Mouse (Mus musculus) regulatory T cell (primary cell): Measurements from ENCODE around the gene Ninj1.

Source experiments
- in situ Hi-C: fragments of 300-600 bp; cut with MboI, MseI; formaldehyde crosslinking; loops from one replicate; pipeline ENCODE4 v1.15.1; 2025; ENCODE audit warnings: high pct_unique_total_duplicates

Ninj1 gene

GRCm38 (mm10) chr13:49195651-49196050, 8.4 kb downstream of the Ninj1 start:
- in situ Hi-C loops: loop anchor here (10.0 kb wide), 1 partner anchor 1989 kb away; no protein-coding TSS in a partner anchor

DNA sequence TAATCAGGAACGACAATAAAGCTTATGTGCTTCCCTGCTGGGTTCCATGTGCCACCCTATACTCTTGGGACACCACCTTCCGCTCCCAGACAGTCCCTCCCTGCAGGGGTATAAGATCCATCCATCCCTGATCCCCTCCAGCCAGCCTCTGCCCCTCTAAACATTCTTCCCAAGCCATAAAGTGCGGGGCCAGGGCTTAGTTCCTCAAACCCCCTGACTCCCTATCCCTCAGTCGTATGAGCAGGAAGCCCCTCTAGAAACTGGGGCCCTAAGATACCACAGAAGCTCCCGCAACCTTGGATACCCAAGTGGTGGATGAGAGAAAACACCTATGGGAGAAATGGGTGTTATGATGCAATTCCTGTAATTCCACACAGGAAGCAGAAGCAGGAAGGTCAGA, 8.9 kb downstream of the Ninj1 start:
- in situ Hi-C loops: loop anchor here (10.0 kb wide), 1 partner anchor 1989 kb away; no protein-coding TSS in a partner anchor

DNA sequence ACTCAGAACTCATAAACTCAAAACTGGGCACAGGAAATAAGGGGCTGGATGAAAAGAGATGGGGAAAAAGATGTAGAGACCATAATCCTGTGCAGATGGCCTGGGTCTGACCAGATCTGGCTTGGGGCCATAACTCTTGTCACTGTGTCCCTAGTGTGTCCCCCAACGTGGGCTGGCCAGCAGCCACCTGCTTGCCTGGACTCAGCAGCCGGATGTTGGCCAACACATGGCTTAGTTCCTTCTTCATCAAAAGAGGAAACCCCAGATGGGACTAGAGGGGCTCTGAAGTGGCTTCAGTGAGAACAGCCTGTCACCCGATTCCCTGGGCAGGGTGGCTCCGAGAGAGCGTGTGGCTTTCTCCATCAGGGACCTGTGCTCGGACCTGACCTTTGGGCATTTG, 9.5 kb downstream of the Ninj1 start:
- in situ Hi-C loops: loop anchor here (10.0 kb wide), 1 partner anchor 1988 kb away; no protein-coding TSS in a partner anchor

DNA sequence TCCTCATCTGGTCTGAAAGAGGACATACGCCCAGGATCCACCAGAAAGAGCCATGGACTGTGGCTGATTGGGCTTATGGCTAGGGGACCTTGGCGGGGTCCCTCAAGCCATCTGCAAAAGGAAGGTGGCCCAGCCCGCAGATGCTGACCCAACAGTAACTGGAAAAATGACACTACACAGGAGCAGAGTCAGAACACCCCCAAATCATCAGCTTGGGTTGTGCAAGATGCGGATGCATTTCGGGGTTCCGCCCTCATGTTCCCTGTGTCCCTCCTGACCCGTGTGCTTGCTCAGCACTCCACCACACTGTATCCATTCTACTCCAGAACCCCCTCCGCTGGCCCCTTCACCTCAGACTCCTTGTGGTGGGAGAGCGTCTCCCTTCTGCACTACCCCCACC, 11.4 kb downstream of the Ninj1 start:
- in situ Hi-C loops: loop anchor here (10.0 kb wide), 1 partner anchor 1986 kb away; no protein-coding TSS in a partner anchor

DNA sequence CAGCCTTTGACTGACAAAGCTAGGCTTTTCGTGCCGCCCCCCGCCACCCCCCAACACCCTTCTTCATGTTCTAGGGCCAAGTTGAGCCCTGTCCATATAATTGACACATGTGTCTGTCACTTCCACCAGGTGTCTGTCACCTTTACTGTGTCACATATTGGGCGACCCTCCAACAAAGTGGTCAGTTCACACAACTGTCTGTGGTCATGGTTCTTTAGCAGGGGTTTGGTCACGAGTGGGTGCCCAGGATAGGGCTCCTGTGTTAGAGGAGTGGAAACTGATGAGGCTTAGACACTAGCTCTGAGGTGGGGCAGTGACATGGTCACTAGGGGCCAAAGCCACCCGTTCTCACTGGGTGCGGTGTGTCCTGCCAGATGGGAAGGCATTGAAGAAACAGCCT, 12.6 kb downstream of the Ninj1 start:
- in situ Hi-C loops: loop anchor here (10.0 kb wide), 1 partner anchor 1985 kb away; no protein-coding TSS in a partner anchor

- in situ Hi-C loops: no loop called here
Observed at GRCm38 (mm10) chr13:49200688-49201087, 13.4 kb downstream of the Ninj1 start.

GRCm38 (mm10) chr13:49202556-49202955, 15.3 kb downstream of the Ninj1 start:
- in situ Hi-C loops: no loop called here

DNA sequence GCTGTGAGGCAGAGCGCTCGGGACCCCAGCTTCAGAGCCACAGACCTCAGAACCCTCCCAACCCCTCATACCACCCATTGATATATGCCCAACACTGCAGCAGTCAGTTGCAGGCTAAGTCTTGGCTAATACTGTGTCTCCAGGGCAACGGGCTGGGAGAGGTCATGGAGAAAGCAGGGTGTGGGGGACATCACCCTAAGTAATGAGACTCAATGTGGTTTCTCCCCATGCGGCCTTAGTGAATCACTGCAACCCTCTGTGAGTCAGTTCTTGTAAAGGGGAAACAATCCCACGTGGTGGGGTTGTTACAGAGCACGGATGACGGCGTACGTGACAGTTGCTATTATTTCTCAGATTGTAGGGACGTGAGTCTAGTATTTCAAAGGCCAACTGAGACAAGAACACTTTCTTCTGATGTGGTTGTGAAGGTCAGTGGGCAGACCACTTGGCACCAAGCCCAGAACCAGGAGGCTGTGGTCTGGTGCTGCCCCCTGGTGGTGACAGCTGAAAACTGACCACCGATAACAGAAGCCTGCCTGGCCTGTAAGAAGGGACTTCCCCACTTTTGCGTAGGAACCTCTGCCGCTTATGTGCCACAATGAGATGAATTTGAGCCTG, 18.2 kb downstream of the Ninj1 start:
- in situ Hi-C loops: no loop called here

GRCm38 (mm10) chr13:49206341-49206740, 19.1 kb downstream of the Ninj1 start:
- in situ Hi-C loops: no loop called here

DNA sequence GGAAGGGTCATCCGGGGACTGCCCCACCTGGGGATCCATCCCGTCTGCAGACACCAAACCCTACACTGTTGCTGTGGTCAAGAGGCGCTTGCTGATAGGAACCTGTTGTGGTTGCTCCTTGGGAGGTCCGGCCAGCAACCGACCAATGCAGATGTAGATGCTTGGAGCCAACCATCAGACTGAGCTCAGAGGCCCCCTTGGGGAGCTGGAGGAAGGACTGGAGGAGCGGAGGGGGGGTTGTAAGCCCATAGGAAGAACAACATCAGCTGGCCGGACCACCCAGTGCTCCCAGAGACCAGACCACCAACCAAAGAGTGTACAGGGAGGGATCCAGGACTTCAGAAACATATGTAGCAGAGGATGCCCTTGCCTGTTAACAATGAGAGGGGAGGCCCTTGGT, 22.0 kb downstream of the Ninj1 start:
- in situ Hi-C loops: no loop called here

DNA sequence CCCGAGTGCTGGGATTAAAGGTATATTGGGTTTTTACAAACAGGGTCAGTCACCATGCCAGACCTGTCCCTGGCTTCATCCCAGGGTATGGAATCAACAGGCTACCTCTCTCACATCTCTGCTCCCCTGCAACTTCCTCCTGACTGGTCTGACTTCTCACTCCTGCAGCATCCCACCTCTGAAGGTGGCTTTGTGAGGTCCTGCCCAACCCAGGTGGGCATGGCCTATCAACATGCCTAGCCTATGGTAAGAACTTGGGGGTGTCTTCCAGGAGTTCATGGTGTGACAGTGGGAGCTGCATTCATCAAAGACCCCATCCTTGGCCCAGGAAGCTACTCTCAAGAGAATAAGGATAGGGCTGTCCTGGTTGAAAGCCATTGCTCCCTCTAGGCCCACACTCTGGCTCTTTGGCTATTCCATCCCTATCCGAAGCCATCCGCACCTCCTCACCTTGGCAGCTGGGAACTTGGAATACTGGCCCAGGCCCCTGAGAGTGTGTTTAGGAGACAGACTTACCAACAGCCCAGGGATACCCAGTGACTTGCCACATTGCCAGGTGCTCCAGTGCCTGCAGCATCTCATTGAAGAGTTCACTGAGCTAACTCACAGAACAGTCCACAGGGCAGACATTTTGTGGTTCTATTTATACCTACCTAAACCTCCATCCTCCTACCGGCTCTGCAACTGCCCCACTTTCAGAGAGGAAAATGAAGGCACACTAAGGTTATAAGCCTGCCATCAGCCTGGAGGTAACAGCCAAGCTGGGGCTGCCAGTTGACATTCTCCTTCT, 25.6 kb downstream of the Ninj1 start:
- in situ Hi-C loops: loop anchor here (5.0 kb wide), 1 partner anchor 251 kb away; no protein-coding TSS in a partner anchor

GRCm38 (mm10) chr13:49213531-49213932, 26.2 kb downstream of the Ninj1 start:
- in situ Hi-C loops: loop anchor here (5.0 kb wide), 1 partner anchor 251 kb away; no protein-coding TSS in a partner anchor

GRCm38 (mm10) chr13:49214454-49214853, 27.2 kb downstream of the Ninj1 start:
- in situ Hi-C loops: loop anchor here (5.0 kb wide), 1 partner anchor 252 kb away; no protein-coding TSS in a partner anchor

DNA sequence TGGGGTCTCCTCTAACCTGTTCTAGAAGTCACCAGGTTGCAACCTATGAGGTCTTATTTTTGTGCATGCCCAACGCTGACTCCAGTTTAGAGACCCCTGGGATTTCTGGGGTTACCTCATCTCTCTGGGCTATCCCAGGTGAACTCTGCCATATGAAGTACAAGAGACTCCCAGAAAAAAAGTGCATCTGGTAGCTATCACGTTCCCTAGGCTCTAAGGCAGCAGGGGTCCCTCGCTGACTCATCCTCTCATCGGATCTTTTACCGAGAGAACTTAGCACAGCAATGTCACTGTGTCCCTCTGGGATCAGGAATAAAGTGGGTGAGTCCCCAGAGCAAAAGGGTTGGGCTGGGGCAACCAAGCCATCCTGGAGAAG, 27.8 kb downstream of the Ninj1 start:
- in situ Hi-C loops: no loop called here

GRCm38 (mm10) chr13:49215504-49216219, 28.4 kb downstream of the Ninj1 start, which contains the start of gene Card19:
TSS of gene Card19 (minus strand) at chr13:49216037.
- in situ Hi-C loops: no loop called here

DNA sequence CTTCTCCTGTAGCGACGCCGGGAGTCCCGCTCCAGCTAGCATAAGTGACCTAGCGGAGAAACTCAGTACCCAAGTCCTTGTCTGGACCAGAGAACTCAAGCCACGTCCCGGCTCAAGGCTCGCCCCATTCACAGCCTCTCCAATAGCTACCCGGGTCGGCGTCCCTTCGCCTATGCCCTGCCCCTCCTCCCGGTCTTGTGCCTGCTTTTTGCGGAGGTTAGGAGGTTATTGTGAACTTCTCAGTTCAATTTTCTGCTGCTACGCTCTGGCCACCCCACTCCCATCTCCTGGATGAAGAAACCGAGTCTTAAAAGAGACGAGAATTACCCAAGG, 28.9 kb downstream of the Ninj1 start:
- in situ Hi-C loops: no loop called here

GRCm38 (mm10) chr13:49216808-49217561, 29.7 kb downstream of the Ninj1 start:
- in situ Hi-C loops: no loop called here

DNA sequence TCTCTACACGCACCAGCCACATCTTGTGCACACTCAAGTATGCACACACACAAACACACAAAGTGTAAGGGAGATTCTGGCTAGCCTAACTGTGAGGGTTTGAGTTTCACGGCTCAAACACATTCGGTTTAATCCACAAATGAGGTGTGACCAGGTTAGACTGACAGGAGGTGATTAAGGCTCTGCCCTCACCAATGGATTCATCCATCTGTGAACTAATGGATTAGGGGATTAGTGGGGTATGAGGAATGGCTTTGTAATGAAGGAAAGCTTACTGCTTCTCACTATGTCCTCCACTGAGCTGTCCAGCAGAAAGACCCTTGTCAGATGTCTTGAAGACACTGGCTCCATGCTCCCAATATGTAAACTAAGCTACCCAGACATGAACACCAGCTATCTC, 31.4 kb downstream of the Ninj1 start:
- in situ Hi-C loops: no loop called here

DNA sequence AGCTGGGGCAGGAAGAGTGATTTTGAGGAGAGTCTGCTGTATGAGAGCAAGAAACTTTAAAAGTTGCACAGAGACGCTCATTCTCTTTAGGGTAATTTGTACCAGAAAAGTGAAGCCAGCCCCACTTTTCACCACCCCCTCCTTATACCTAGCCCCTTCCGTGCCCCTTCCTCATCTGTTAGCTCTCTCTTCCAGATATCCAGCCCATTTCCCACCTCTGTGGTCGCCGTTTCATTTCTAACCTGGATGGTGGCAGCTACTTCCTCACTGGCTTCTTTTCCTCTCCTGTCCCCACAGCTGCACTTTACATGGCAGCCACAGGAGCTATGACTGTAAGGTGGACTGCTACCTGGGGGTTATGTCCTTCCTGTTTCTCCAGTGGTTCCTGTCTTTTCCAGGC, 32.1 kb downstream of the Ninj1 start:
- in situ Hi-C loops: no loop called here

DNA sequence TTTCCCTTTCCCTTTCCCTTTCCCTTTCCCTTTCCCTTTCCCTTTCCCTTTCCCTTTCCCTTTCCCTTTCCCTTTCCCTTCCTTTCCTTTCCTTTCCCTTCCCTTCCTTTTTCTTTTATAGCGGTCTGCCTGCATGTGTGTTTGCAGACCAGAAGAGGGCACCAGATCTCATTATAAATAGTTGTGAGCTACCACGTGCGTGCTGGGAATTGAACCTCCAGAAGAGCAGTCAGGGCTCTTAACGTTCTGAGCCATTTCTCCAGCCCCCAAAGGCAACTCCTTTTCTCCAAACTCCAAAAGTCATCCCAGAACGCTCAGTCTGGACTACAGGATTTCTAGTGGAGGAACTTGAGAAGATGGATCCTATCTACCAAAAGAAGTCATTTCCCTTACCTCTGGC, 33.6 kb downstream of the Ninj1 start:
- in situ Hi-C loops: no loop called here

DNA sequence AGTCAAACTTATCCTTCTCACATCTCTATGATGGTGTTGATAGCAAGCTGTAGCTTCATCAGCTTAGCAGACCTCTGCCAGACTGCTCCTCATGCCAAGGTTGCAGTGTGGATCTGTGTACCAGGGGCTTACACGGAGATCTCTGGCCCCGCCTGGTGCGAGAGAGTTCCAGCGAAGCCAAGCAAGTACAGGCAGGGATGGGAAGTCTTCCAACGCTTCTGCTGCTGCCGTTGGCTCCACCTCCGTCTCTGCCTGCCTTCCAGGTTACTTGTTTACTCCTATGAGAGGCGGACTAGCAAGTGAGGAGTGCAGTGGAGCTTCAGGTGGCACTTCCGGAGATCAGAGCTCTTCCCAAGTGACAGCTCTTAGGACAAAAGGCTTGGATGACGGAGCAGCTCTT, 37.0 kb downstream of the Ninj1 start:
- in situ Hi-C loops: no loop called here

GRCm38 (mm10) chr13:49224729-49225128, 37.4 kb downstream of the Ninj1 start:
- in situ Hi-C loops: no loop called here
